In genomic region chr17:86091631-86092030, GRCm38 (mm10) we compare ENCODE assay signal across 19 mouse cellular contexts.
"Had no signal": no experiment of that assay in that cellular context is flagged by ENCODE, and none has a peak within 500 bp of the region (broad histone marks: within the 10 kb centered on the region; RNA-seq: fewer than 3 reads in every experiment).

No protein-coding gene starts in this region.

- H3K9ac ChIP-seq: liver, embryonic 14.5 days; lung, embryonic 15.5 days; midbrain, embryonic 13.5 days; midbrain, embryonic 15.5 days; neural tube, embryonic 13.5 days; neural tube, embryonic 15.5 days had no signal

- H3K9me3 ChIP-seq: lung, embryonic 15.5 days; midbrain, embryonic 10.5 days; midbrain, embryonic 13.5 days; midbrain, embryonic 15.5 days; neural tube, embryonic 13.5 days; neural tube, embryonic 15.5 days had no signal

- H3K4me3 ChIP-seq: lung, embryonic 15.5 days; midbrain, embryonic 10.5 days; midbrain, embryonic 13.5 days; midbrain, embryonic 15.5 days; myocyte; neural tube, embryonic 13.5 days; neural tube, embryonic 15.5 days had no signal

- H3K36me3 ChIP-seq: midbrain, embryonic 15.5 days had no signal

- DNase-seq: lung, adult 18-20 months; lung, postnatal 4 days; retina, postnatal 1 day; right cerebral cortex, adult 18-20 months; right cerebral cortex, postnatal 25 days; right cerebral cortex, postnatal 4 days; spleen, adult 18-20 months; thymus, adult 2 months; thymus, postnatal 25 days; thymus, postnatal 4 days had no signal

- H3K4me1 ChIP-seq: lung, embryonic 15.5 days; neural tube, embryonic 13.5 days; neural tube, embryonic 15.5 days had no signal

- ATAC-seq: lung, postnatal 0 days; midbrain, embryonic 13.5 days; midbrain, embryonic 15.5 days had no signal

- H3K4me2 ChIP-seq: lung, embryonic 15.5 days; midbrain, embryonic 13.5 days; midbrain, embryonic 15.5 days; neural tube, embryonic 13.5 days; neural tube, embryonic 15.5 days had no signal

- H3K27ac ChIP-seq: liver, embryonic 14.5 days; lung, embryonic 15.5 days; midbrain, embryonic 10.5 days; midbrain, embryonic 13.5 days; midbrain, embryonic 15.5 days; neural tube, embryonic 13.5 days; neural tube, embryonic 15.5 days had no signal

- H3K27me3 ChIP-seq: lung, embryonic 15.5 days; midbrain, embryonic 13.5 days; midbrain, embryonic 15.5 days; neural tube, embryonic 13.5 days; neural tube, embryonic 15.5 days had no signal
